Mouse (Mus musculus) C2C12 (cell line): ENCODE data around the gene Etfa.

Source experiments
- CEBPB ChIP-seq: IDR thresholded peaks from one replicate; pipeline ENCODE4 v1.6.1; 2011; ENCODE audit warnings: low read depth, mild to moderate bottlenecking, control low read depth, moderate library complexity
- CTCF ChIP-seq: IDR thresholded peaks from one replicate; pipeline ENCODE4 v1.5.1; 2011; ENCODE audit not compliant: control insufficient read depth, insufficient read depth, insufficient read length
- FOSL1 ChIP-seq: IDR thresholded peaks from one replicate; pipeline ENCODE4 v1.8.0; 2011; ENCODE audit warnings: mild to moderate bottlenecking, low read length; ENCODE audit not compliant: poor library complexity, insufficient read depth, severe bottlenecking
- MYOD1 ChIP-seq: IDR thresholded peaks from one replicate; pipeline ENCODE4 v1.6.1; 2011; ENCODE audit warnings: low read depth; ENCODE audit not compliant: control insufficient read depth, insufficient read length
- MYOG ChIP-seq: IDR thresholded peaks from one replicate; pipeline ENCODE4 v1.6.1; 2011; ENCODE audit not compliant: control insufficient read depth, insufficient read length; ENCODE audit errors: extremely low read depth
- USF1 ChIP-seq: IDR thresholded peaks from one replicate; pipeline ENCODE4 v1.6.1; 2011; ENCODE audit warnings: low read depth, mild to moderate bottlenecking, control low read depth, moderate library complexity

DNA sequence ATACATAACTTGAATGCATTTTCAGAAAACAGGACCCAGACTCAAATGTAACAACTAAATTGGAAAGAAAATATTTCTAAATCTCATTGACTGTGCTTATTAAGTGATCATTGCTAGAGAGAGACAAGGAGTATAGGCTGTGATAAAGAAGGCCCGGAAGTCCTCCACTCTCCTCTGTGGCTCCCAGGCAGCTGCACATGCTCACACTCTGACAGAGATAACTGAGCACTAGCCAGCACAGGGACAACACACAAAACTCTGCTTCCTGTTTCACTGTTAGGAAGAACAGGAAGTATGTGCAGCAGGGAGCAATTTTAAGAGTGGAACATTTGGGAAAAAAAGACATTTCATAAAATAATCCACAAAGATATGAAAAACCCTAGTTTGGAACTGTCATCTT lies 42.9 kb upstream of the Etfa start:
- TF ChIP-seq CTCF: no peak
- no peak for TF ChIP-seq USF1
- no peak for TF ChIP-seq MYOG
- no peak for TF ChIP-seq FOSL1
- no peak for TF ChIP-seq CEBPB
- TF ChIP-seq MYOD1: no peak
